Mouse (Mus musculus) heart, embryonic 14.5 days (tissue): ENCODE data around the gene Olfr1154. TPM values are rescaled to one million over a fixed set of nuclear protein-coding genes. Genes with fewer than 3 reads are reported as not detected.

ENCODE experiments used
- ATAC-seq: fragments of 200-750 bp; cut with Nextera tagmentation; 2 replicates; pipeline ENCODE4 v1.8.0; 2017; ENCODE audit warnings: low read depth, moderate TSS enrichment; ENCODE audit not compliant: insufficient number of reproducible peaks, insufficient read depth, low FRiP score
- H3K27ac ChIP-seq, 2 experiments: fragments of 200-500 bp in 1 of 2; fragments of 300-500 bp in 1 of 2; sonication (generic) in 1 of 2; replicated peaks in 1 of 2; 2 replicates each; pipeline ENCODE4 v1.5.1; 2012 to 2014; ENCODE audit warnings: low read depth in 2 of 2, low read length in 2 of 2, control low read depth in 1 of 2, mild to moderate bottlenecking in 1 of 2, mixed read lengths in 1 of 2; ENCODE audit not compliant: control insufficient read depth in 1 of 2, insufficient read depth in 1 of 2
- H3K27me3 ChIP-seq: fragments of 300-500 bp; sonication (generic); 2 replicates; pipeline ENCODE4 v1.6.1; 2014; ENCODE audit warnings: mild to moderate bottlenecking, low read length, control low read depth; ENCODE audit not compliant: control insufficient read depth, insufficient read depth
- H3K36me3 ChIP-seq: fragments of 300-500 bp; sonication (generic); 2 replicates; pipeline ENCODE4 v1.6.1; 2014; ENCODE audit warnings: mild to moderate bottlenecking, control low read depth, low read length, mixed read lengths; ENCODE audit not compliant: control insufficient read depth, insufficient read depth
- H3K4me1 ChIP-seq, 2 experiments: fragments of 200-500 bp in 1 of 2; fragments of 300-500 bp in 1 of 2; sonication (generic) in 1 of 2; 2 replicates each; pipeline ENCODE4 v1.6.1; 2012 to 2014; ENCODE audit warnings: low read length in 2 of 2, control low read depth in 1 of 2, mixed read lengths in 1 of 2; ENCODE audit not compliant: control insufficient read depth in 2 of 2, insufficient read depth in 2 of 2
- H3K4me2 ChIP-seq: fragments of 300-500 bp; sonication (generic); 2 replicates; pipeline ENCODE4 v1.6.1; 2014; ENCODE audit warnings: mild to moderate bottlenecking, low read length
- H3K4me3 ChIP-seq, 2 experiments: fragments of 200-500 bp in 1 of 2; fragments of 300-500 bp in 1 of 2; sonication (generic) in 1 of 2; 2 replicates each; pipeline ENCODE4 v1.5.1; 2012 to 2014; ENCODE audit warnings: low read length in 2 of 2, mild to moderate bottlenecking in 2 of 2, control low read depth in 1 of 2, low read depth in 1 of 2, moderate library complexity in 1 of 2; ENCODE audit not compliant: control insufficient read depth in 1 of 2, insufficient read depth in 1 of 2
- H3K9ac ChIP-seq: fragments of 300-500 bp; sonication (generic); 2 replicates; pipeline ENCODE4 v1.6.1; 2014; ENCODE audit warnings: mild to moderate bottlenecking, low read length
- H3K9me3 ChIP-seq: fragments of 300-500 bp; sonication (generic); 2 replicates; pipeline ENCODE4 v1.6.1; 2016; ENCODE audit warnings: low read length, control low read depth; ENCODE audit not compliant: control insufficient read depth
- WGBS: fragments of 180-500 bp; shearing (Covaris S2); extraction: QIAGEN DNeasy Blood & Tissue Kit; methylation state at CpG from one replicate; pipeline ENCODE4 v1.1.7; 2014; 5-methylcytosine and 5-hydroxymethylcytosine counted together
- polyA plus RNA-seq: library from polyadenylated mRNA; unstranded; fragments of >200 nt; fragmentation: Nextera tagmentation; extraction: Ambion mirVana; gene quantifications from 2 replicates; pipeline ENCODE4 v1.2.1, GENCODE M21; 2014

Gene Olfr1154
- not detected in 2 replicates for polyA plus RNA-seq

- ATAC-seq = no peak
- Histone ChIP-seq H3K9me3 (no peaks in the 10 kb centered on the region), H3K4me3 (no peak within 1 kb of the TSS), H3K4me1 (no peaks in the 10 kb centered on the region), H3K9ac (no peak within 1 kb of the TSS), H3K4me2 (no peak within 1 kb of the TSS), H3K36me3 (no peaks in the 10 kb centered on the region), H3K27ac (no peak within 1 kb of the TSS), H3K27me3 (no peaks in the 10 kb centered on the region)
- WGBS = 81% methylated on average over 1 of the region's 1 CpGs
Observed at GRCm38 (mm10) chr2:87905066-87905465, at the start of gene Olfr1154. Gene Olfr1154 (minus strand): TSS chr2:87905166.

- Histone ChIP-seq H3K4me2 (no peak within 1 kb of the TSS), H3K9ac (no peak within 1 kb of the TSS)
Observed at GRCm38 (mm10) chr2:87953000-87953399, 48.0 kb upstream of the Olfr1154 start, which contains the start of gene Olfr1156. Gene Olfr1156 (minus strand): TSS chr2:87953100.

GRCm38 (mm10) chr2:87945037-87945436 is 40.1 kb upstream of the Olfr1154 start, which contains the start of gene Olfr1155:
Gene Olfr1155 (minus strand): TSS chr2:87945137.
- no peak within 1 kb of the TSS for H3K9ac ChIP-seq
- no peaks in the 10 kb centered on the region for H3K36me3 ChIP-seq
- no peak within 1 kb of the TSS for H3K4me2 ChIP-seq
- no peak within 1 kb of the TSS for H3K27ac ChIP-seq
- H3K4me1 ChIP-seq = no peaks in the 10 kb centered on the region
- ATAC-seq = no peak
- H3K27me3 ChIP-seq = no peaks in the 10 kb centered on the region
- H3K9me3 ChIP-seq = no peaks in the 10 kb centered on the region
- no peak within 1 kb of the TSS for H3K4me3 ChIP-seq
- WGBS = 91% methylated on average over 1 of the region's 1 CpGs

More at GRCm38 (mm10) chr2:87953000-87953399, 48.0 kb upstream of the Olfr1154 start, which contains the start of gene Olfr1156:
- no peak within 1 kb of the TSS for H3K4me3 ChIP-seq
- H3K36me3 ChIP-seq = no peaks in the 10 kb centered on the region
- H3K4me1 ChIP-seq = no peaks in the 10 kb centered on the region
- ATAC-seq = no peak
- H3K9me3 ChIP-seq = no peaks in the 10 kb centered on the region
- no peak within 1 kb of the TSS for H3K27ac ChIP-seq
- H3K27me3 ChIP-seq = no peaks in the 10 kb centered on the region

- Histone ChIP-seq H3K36me3 (no peaks in the 10 kb centered on the region), H3K4me2 (no peak within 1 kb of the TSS), H3K27ac (no peak within 1 kb of the TSS), H3K9me3 (no peaks in the 10 kb centered on the region), H3K27me3 (no peaks in the 10 kb centered on the region), H3K4me1 (no peaks in the 10 kb centered on the region), H3K9ac (no peak within 1 kb of the TSS), H3K4me3 (no peak within 1 kb of the TSS)
- no peak for ATAC-seq
- WGBS = 65% methylated on average over 1 of the region's 1 CpGs
Observed at GRCm38 (mm10) chr2:87894662-87895061, 10.3 kb downstream of the Olfr1154 start, which contains the start of gene Olfr1153. Gene Olfr1153 (plus strand): TSS chr2:87894962.

- H3K4me1 ChIP-seq = no peaks in the 10 kb centered on the region
- H3K27ac ChIP-seq = no peak within 1 kb of the TSS
- H3K36me3 ChIP-seq = no peaks in the 10 kb centered on the region
- ATAC-seq = no peak
- H3K9ac ChIP-seq = no peak within 1 kb of the TSS
- H3K4me3 ChIP-seq = no peak within 1 kb of the TSS
- no peak within 1 kb of the TSS for H3K4me2 ChIP-seq
- no peaks in the 10 kb centered on the region for H3K9me3 ChIP-seq
- no peaks in the 10 kb centered on the region for H3K27me3 ChIP-seq
Observed at GRCm38 (mm10) chr2:87866192-87866591, 38.8 kb downstream of the Olfr1154 start, which contains the start of gene Olfr1152. Gene Olfr1152 (plus strand): TSS chr2:87866492.

- H3K36me3 ChIP-seq = no peaks in the 10 kb centered on the region
- H3K4me1 ChIP-seq = no peaks in the 10 kb centered on the region
- no peak within 1 kb of the TSS for H3K27ac ChIP-seq
- H3K9ac ChIP-seq = no peak within 1 kb of the TSS
- no peak within 1 kb of the TSS for H3K4me3 ChIP-seq
- H3K27me3 ChIP-seq = no peaks in the 10 kb centered on the region
- H3K4me2 ChIP-seq = no peak within 1 kb of the TSS
- 80% methylated on average over 1 of the region's 1 CpGs for WGBS
- no peak for ATAC-seq
- no peaks in the 10 kb centered on the region for H3K9me3 ChIP-seq
Observed at GRCm38 (mm10) chr2:87855562-87855961, 49.4 kb downstream of the Olfr1154 start, which contains the start of gene Olfr1151. Gene Olfr1151 (plus strand): TSS chr2:87855862.

Other genes starting within 250 kb of the Olfr1154 start
- not detected in 2 replicates for gene Olfr1134, start 246.7 kb downstream of the Olfr1154 start, polyA plus RNA-seq
- gene Olfr1135, start 231.5 kb downstream of the Olfr1154 start, polyA plus RNA-seq = not detected in 2 replicates
- not detected in 2 replicates for gene Olfr1136, start 211.2 kb downstream of the Olfr1154 start, polyA plus RNA-seq
- not detected in 2 replicates for gene Olfr1137, start 192.0 kb downstream of the Olfr1154 start, polyA plus RNA-seq
- gene Olfr1138, start 165.2 kb downstream of the Olfr1154 start, polyA plus RNA-seq = not detected in 2 replicates
- not detected in 2 replicates for gene Olfr1140, start 161.4 kb downstream of the Olfr1154 start, polyA plus RNA-seq
- gene Olfr1141, start 151.2 kb downstream of the Olfr1154 start, polyA plus RNA-seq = not detected in 2 replicates
- not detected in 2 replicates for gene Olfr152, start 125.7 kb downstream of the Olfr1154 start, polyA plus RNA-seq
- not detected in 2 replicates for gene Olfr1143, start 104.6 kb downstream of the Olfr1154 start, polyA plus RNA-seq
- gene Olfr1145, start 95.3 kb downstream of the Olfr1154 start, polyA plus RNA-seq = not detected in 2 replicates
- not detected in 2 replicates for gene Olfr1148, start 74.6 kb downstream of the Olfr1154 start, polyA plus RNA-seq
- gene Olfr1150-ps1, start 61.2 kb downstream of the Olfr1154 start, polyA plus RNA-seq = not detected in 2 replicates
- not detected in 2 replicates for gene Olfr1151, start 49.3 kb downstream of the Olfr1154 start, polyA plus RNA-seq
- gene Olfr1152, start 38.7 kb downstream of the Olfr1154 start, polyA plus RNA-seq = not detected in 2 replicates
- not detected in 2 replicates for gene Olfr1153, start 10.2 kb downstream of the Olfr1154 start, polyA plus RNA-seq
- gene Olfr1155, start 40.0 kb upstream of the Olfr1154 start, polyA plus RNA-seq = not detected in 2 replicates
- gene Olfr1156, start 47.9 kb upstream of the Olfr1154 start, polyA plus RNA-seq = not detected in 2 replicates
- gene Olfr1157, start 63.1 kb upstream of the Olfr1154 start, polyA plus RNA-seq = not detected in 2 replicates
- not detected in 2 replicates for gene Olfr74, start 69.5 kb upstream of the Olfr1154 start, polyA plus RNA-seq
- not detected in 2 replicates for gene Olfr1158, start 84.9 kb upstream of the Olfr1154 start, polyA plus RNA-seq
- gene Olfr1160, start 103.1 kb upstream of the Olfr1154 start, polyA plus RNA-seq = not detected in 2 replicates
- not detected in 2 replicates for gene Olfr1161, start 117.6 kb upstream of the Olfr1154 start, polyA plus RNA-seq
- not detected in 2 replicates for gene Olfr73, start 132.5 kb upstream of the Olfr1154 start, polyA plus RNA-seq
- not detected in 2 replicates for gene Olfr1162, start 146.0 kb upstream of the Olfr1154 start, polyA plus RNA-seq
- not detected in 2 replicates for gene Olfr1163, start 166.7 kb upstream of the Olfr1154 start, polyA plus RNA-seq
- not detected in 2 replicates for gene Olfr1164, start 188.8 kb upstream of the Olfr1154 start, polyA plus RNA-seq
- not detected in 2 replicates for gene Olfr1166, start 223.1 kb upstream of the Olfr1154 start, polyA plus RNA-seq